Mouse (Mus musculus): ENCODE data around the gene Nlrc5. TPM values are rescaled to one million over a fixed set of nuclear protein-coding genes. Genes with fewer than 3 reads are reported as not detected.

Gene Nlrc5
- polyA plus RNA-seq, 1 experiment from 2014 or later = 0.31 TPM

- peaks cover 36% of the 10 kb centered on the region for H3K4me1 ChIP-seq (ENCODE audit: control insufficient read depth, insufficient read depth, low read depth, low read length)
Measured at GRCm38 (mm10) chr8:94535631-94536030, 101.5 kb downstream of the Nlrc5 start.

GRCm38 (mm10) chr8:94537456-94537855, 103.3 kb downstream of the Nlrc5 start:
- no peak overlapping the region for H3K9ac ChIP-seq (ENCODE audit: low read depth, low read length)
- H3K27me3 ChIP-seq (replicated peaks; ENCODE audit: control insufficient read depth, insufficient read depth, low read length) = peaks cover 13% of the 10 kb centered on the region
- H3K4me1 ChIP-seq (ENCODE audit: control insufficient read depth, insufficient read depth, low read depth, low read length) = peaks cover 30% of the 10 kb centered on the region
- H3K9me3 ChIP-seq (ENCODE audit: control insufficient read depth, low read length) = no peaks in the 10 kb centered on the region
- H3K4me3 ChIP-seq (ENCODE audit: low read length) = no peak overlapping the region
- peak; percentile 53 for ATAC-seq
- H3K4me2 ChIP-seq (ENCODE audit: low read length) = no peak overlapping the region
- WGBS = 59% methylated on average over 2 of the region's 2 CpGs
- peak overlapping the region; percentile 56 for H3K27ac ChIP-seq (ENCODE audit: low read depth, low read length)
- H3K36me3 ChIP-seq (ENCODE audit: control insufficient read depth, insufficient read depth, low read length) = no peaks in the 10 kb centered on the region

More at GRCm38 (mm10) chr8:94535631-94536030, 101.5 kb downstream of the Nlrc5 start:
- H3K36me3 ChIP-seq (ENCODE audit: control insufficient read depth, insufficient read depth, low read length) = no peaks in the 10 kb centered on the region
- no peaks in the 10 kb centered on the region for H3K9me3 ChIP-seq (ENCODE audit: control insufficient read depth, low read length)
- 61% methylated on average over 7 of the region's 7 CpGs for WGBS
- no peak overlapping the region for H3K9ac ChIP-seq (ENCODE audit: low read depth, low read length)
- ATAC-seq = no peak
- H3K4me3 ChIP-seq (ENCODE audit: low read length) = no peak overlapping the region
- H3K27ac ChIP-seq (ENCODE audit: low read depth, low read length) = no peak overlapping the region
- peaks cover 16% of the 10 kb centered on the region for H3K27me3 ChIP-seq (replicated peaks; ENCODE audit: control insufficient read depth, insufficient read depth, low read length)
- H3K4me2 ChIP-seq (ENCODE audit: low read length) = no peak overlapping the region

- peaks cover 13% of the 10 kb centered on the region for H3K4me1 ChIP-seq (ENCODE audit: control insufficient read depth, insufficient read depth, low read depth, low read length)
- WGBS = 82% methylated on average over 2 of the region's 2 CpGs
- no peak for ATAC-seq
Measured at GRCm38 (mm10) chr8:94540025-94540424, 105.9 kb downstream of the Nlrc5 start.

GRCm38 (mm10) chr8:94540889-94541795, 107.0 kb downstream of the Nlrc5 start:
- H3K4me3 ChIP-seq (ENCODE audit: low read length) = no peak overlapping the region
- no peak overlapping the region for H3K9ac ChIP-seq (ENCODE audit: low read depth, low read length)
- no peak for ATAC-seq
- WGBS = 60% methylated on average over 18 of the region's 18 CpGs
- H3K36me3 ChIP-seq (ENCODE audit: control insufficient read depth, insufficient read depth, low read length) = no peaks in the 10 kb centered on the region
- no peaks in the 10 kb centered on the region for H3K27me3 ChIP-seq (replicated peaks; ENCODE audit: control insufficient read depth, insufficient read depth, low read length)
- H3K4me2 ChIP-seq (ENCODE audit: low read length) = no peak overlapping the region
- peaks cover 11% of the 10 kb centered on the region for H3K4me1 ChIP-seq (ENCODE audit: control insufficient read depth, insufficient read depth, low read depth, low read length)
- no peak overlapping the region for H3K27ac ChIP-seq (ENCODE audit: low read depth, low read length)
- no peaks in the 10 kb centered on the region for H3K9me3 ChIP-seq (ENCODE audit: control insufficient read depth, low read length)

More at GRCm38 (mm10) chr8:94540025-94540424, 105.9 kb downstream of the Nlrc5 start:
- H3K36me3 ChIP-seq (ENCODE audit: control insufficient read depth, insufficient read depth, low read length) = no peaks in the 10 kb centered on the region
- H3K4me2 ChIP-seq (ENCODE audit: low read length) = no peak overlapping the region
- no peak overlapping the region for H3K9ac ChIP-seq (ENCODE audit: low read depth, low read length)
- H3K9me3 ChIP-seq (ENCODE audit: control insufficient read depth, low read length) = no peaks in the 10 kb centered on the region
- H3K27ac ChIP-seq (ENCODE audit: low read depth, low read length) = no peak overlapping the region
- peaks cover 2% of the 10 kb centered on the region; the same call in 1 of the 2 replicates for H3K27me3 ChIP-seq (replicated peaks; ENCODE audit: control insufficient read depth, insufficient read depth, low read length)
- no peak overlapping the region for H3K4me3 ChIP-seq (ENCODE audit: low read length)

- H3K4me2 ChIP-seq (ENCODE audit: low read length) = no peak overlapping the region
- H3K27ac ChIP-seq (ENCODE audit: low read depth, low read length) = no peak overlapping the region
- H3K9ac ChIP-seq (ENCODE audit: low read depth, low read length) = no peak overlapping the region
- peaks cover 6% of the 10 kb centered on the region for H3K4me1 ChIP-seq (ENCODE audit: control insufficient read depth, insufficient read depth, low read depth, low read length)
- H3K27me3 ChIP-seq (replicated peaks; ENCODE audit: control insufficient read depth, insufficient read depth, low read length) = no peaks in the 10 kb centered on the region
- H3K36me3 ChIP-seq (ENCODE audit: control insufficient read depth, insufficient read depth, low read length) = no peaks in the 10 kb centered on the region
- 78% methylated on average over 8 of the region's 8 CpGs for whole genome bisulfite sequencing
- H3K9me3 ChIP-seq (ENCODE audit: control insufficient read depth, low read length) = no peaks in the 10 kb centered on the region
- no peak for ATAC-seq
- no peak overlapping the region for H3K4me3 ChIP-seq (ENCODE audit: low read length)
Measured at GRCm38 (mm10) chr8:94543981-94544380, 109.8 kb downstream of the Nlrc5 start.

GRCm38 (mm10) chr8:94549041-94549440, 114.9 kb downstream of the Nlrc5 start:
- no peak for ATAC-seq
- no peak overlapping the region for H3K4me3 ChIP-seq (ENCODE audit: low read length)
- H3K4me1 ChIP-seq (ENCODE audit: control insufficient read depth, insufficient read depth, low read depth, low read length) = peaks cover 22% of the 10 kb centered on the region
- H3K27me3 ChIP-seq (replicated peaks; ENCODE audit: control insufficient read depth, insufficient read depth, low read length) = no peaks in the 10 kb centered on the region
- H3K9ac ChIP-seq (ENCODE audit: low read depth, low read length) = no peak overlapping the region
- H3K27ac ChIP-seq (ENCODE audit: low read depth, low read length) = no peak overlapping the region
- WGBS = 56% methylated on average over 5 of the region's 5 CpGs
- H3K36me3 ChIP-seq (ENCODE audit: control insufficient read depth, insufficient read depth, low read length) = no peaks in the 10 kb centered on the region
- H3K9me3 ChIP-seq (ENCODE audit: control insufficient read depth, low read length) = no peaks in the 10 kb centered on the region
- H3K4me2 ChIP-seq (ENCODE audit: low read length) = no peak overlapping the region

GRCm38 (mm10) chr8:94549482-94549881, 115.3 kb downstream of the Nlrc5 start:
- Histone ChIP-seq H3K36me3 (ENCODE audit: control insufficient read depth, insufficient read depth, low read length) (no peaks in the 10 kb centered on the region), H3K4me2 (ENCODE audit: low read length) (no peak overlapping the region), H3K9ac (ENCODE audit: low read depth, low read length) (no peak overlapping the region), H3K4me3 (ENCODE audit: low read length) (no peak overlapping the region), H3K27ac (ENCODE audit: low read depth, low read length) (no peak overlapping the region), H3K27me3 (replicated peaks; ENCODE audit: control insufficient read depth, insufficient read depth, low read length) (no peaks in the 10 kb centered on the region), H3K4me1 (ENCODE audit: control insufficient read depth, insufficient read depth, low read depth, low read length) (peaks cover 22% of the 10 kb centered on the region), H3K9me3 (ENCODE audit: control insufficient read depth, low read length) (no peaks in the 10 kb centered on the region)
- ATAC-seq = no peak
- 46% methylated on average over 5 of the region's 5 CpGs for WGBS

- Histone ChIP-seq H3K4me1 (ENCODE audit: control insufficient read depth, insufficient read depth, low read depth, low read length) (peaks cover 22% of the 10 kb centered on the region), H3K4me3 (ENCODE audit: low read length) (no peak overlapping the region), H3K27me3 (replicated peaks; ENCODE audit: control insufficient read depth, insufficient read depth, low read length) (no peaks in the 10 kb centered on the region), H3K36me3 (ENCODE audit: control insufficient read depth, insufficient read depth, low read length) (no peaks in the 10 kb centered on the region), H3K9ac (ENCODE audit: low read depth, low read length) (no peak overlapping the region), H3K9me3 (ENCODE audit: control insufficient read depth, low read length) (no peaks in the 10 kb centered on the region), H3K4me2 (ENCODE audit: low read length) (no peak overlapping the region), H3K27ac (ENCODE audit: low read depth, low read length) (no peak overlapping the region; the same call in 1 of the 2 replicates)
- WGBS = 81% methylated on average over 5 of the region's 5 CpGs
- ATAC-seq = no peak
Measured at GRCm38 (mm10) chr8:94549998-94550397, 115.8 kb downstream of the Nlrc5 start.

- Histone ChIP-seq H3K4me3 (ENCODE audit: low read length) (no peak overlapping the region), H3K27ac (ENCODE audit: low read depth, low read length) (peak overlapping the region; percentile 76), H3K4me2 (ENCODE audit: low read length) (no peak overlapping the region), H3K9ac (ENCODE audit: low read depth, low read length) (no peak overlapping the region), H3K36me3 (ENCODE audit: control insufficient read depth, insufficient read depth, low read length) (no peaks in the 10 kb centered on the region), H3K4me1 (ENCODE audit: control insufficient read depth, insufficient read depth, low read depth, low read length) (peaks cover 16% of the 10 kb centered on the region), H3K9me3 (ENCODE audit: control insufficient read depth, low read length) (no peaks in the 10 kb centered on the region), H3K27me3 (replicated peaks; ENCODE audit: control insufficient read depth, insufficient read depth, low read length) (no peaks in the 10 kb centered on the region)
- 29% methylated on average over 17 of the region's 17 CpGs for WGBS
- peak; percentile 85 for ATAC-seq
Measured at GRCm38 (mm10) chr8:94551471-94552422, 117.6 kb downstream of the Nlrc5 start.

Measured in hindbrain, embryonic 16.5 days (tissue).